Comparison of ENCODE assay signal across 14 mouse cellular contexts in the genomic region with DNA sequence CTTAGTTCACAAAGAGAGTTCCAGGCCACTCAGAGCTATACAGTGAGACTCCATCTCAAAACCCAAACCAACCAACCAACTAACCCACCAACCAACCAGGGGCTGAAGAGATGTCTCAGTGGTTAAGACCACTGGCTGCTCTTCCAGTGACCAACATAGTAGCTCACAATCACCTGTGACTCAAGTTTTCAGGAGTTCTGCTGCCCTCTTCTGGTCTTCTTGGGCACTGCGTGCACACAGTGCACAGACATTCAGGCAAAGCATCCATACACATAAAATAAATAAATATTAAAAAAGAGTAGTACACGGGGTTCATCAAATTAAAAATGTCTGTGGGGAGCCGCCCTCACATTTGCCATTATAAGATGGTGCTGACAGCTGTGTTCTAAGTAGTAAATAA. TPM values are rescaled to one million over a fixed set of nuclear protein-coding genes. Genes with fewer than 3 reads are reported as not detected.
DNase-seq lines count a peak whose midpoint lies in the region; ATAC-seq lines count a peak whose summit lies in the region.
"Had no signal": no experiment of that assay in that cellular context is flagged by ENCODE, and none has a peak within 500 bp of the region (broad histone marks: within the 10 kb centered on the region; RNA-seq: fewer than 3 reads in every experiment).

No protein-coding gene starts in this region.

- H3K9me3 ChIP-seq in heart, embryonic 12.5 days (replicated peaks): peaks cover 7% of the 10 kb centered on the region
- H3K9me3 ChIP-seq: embryonic facial prominence, embryonic 13.5 days; hindbrain, embryonic 10.5 days; neural tube, embryonic 15.5 days had no signal

- no peaks in the 10 kb centered on the region for H3K36me3 ChIP-seq in heart, embryonic 12.5 days
- H3K36me3 ChIP-seq: embryonic facial prominence, embryonic 13.5 days; hindbrain, embryonic 10.5 days; neural tube, embryonic 15.5 days had no signal

- no peaks in the 10 kb centered on the region for H3K4me1 ChIP-seq in heart, embryonic 12.5 days (replicated peaks)
- H3K4me1 ChIP-seq: embryonic facial prominence, embryonic 13.5 days; hindbrain, embryonic 10.5 days; neural tube, embryonic 15.5 days had no signal

- no peaks in the 10 kb centered on the region for H3K27me3 ChIP-seq in heart, embryonic 12.5 days (replicated peaks)
- H3K27me3 ChIP-seq: embryonic facial prominence, embryonic 13.5 days; neural tube, embryonic 15.5 days had no signal

- ATAC-seq in heart, embryonic 12.5 days (ENCODE audit: insufficient number of reproducible peaks, low FRiP score): no peak

- no peak overlapping the region for H3K4me2 ChIP-seq in heart, embryonic 12.5 days
- H3K4me2 ChIP-seq: embryonic facial prominence, embryonic 13.5 days; neural tube, embryonic 15.5 days had no signal

- H3K27ac ChIP-seq in heart, embryonic 12.5 days (ENCODE audit: poor library complexity, severe bottlenecking): no peak overlapping the region
- H3K27ac ChIP-seq: embryonic facial prominence, embryonic 13.5 days; hindbrain, embryonic 10.5 days; neural tube, embryonic 15.5 days had no signal

- 86% methylated on average over 3 of the region's 3 CpGs for WGBS in heart, embryonic 12.5 days

- H3K9ac ChIP-seq in heart, embryonic 12.5 days: no peak overlapping the region
- H3K9ac ChIP-seq: embryonic facial prominence, embryonic 13.5 days; neural tube, embryonic 15.5 days had no signal

- peak; percentile 16 for DNase-seq in heart, postnatal 4 days
- DNase-seq in retina, postnatal 1 day: peak; percentile 25
- DNase-seq in retina, embryonic 14.5 days (ENCODE audit: low spot score): no peak
- DNase-seq in ZHBTc4 (ENCODE audit: low read depth, low spot score): peak; percentile 40
- peak; percentile 56 for DNase-seq in thymus, postnatal 14 days
- DNase-seq in urinary bladder, adult 2 months (ENCODE audit: low spot score): no peak
- no peak for DNase-seq in yolk sac, embryonic 10.5 days (ENCODE audit: low spot score)
- DNase-seq: layer of hippocampus, postnatal 36 days had no signal

- no peak overlapping the region for H3K4me3 ChIP-seq in heart, embryonic 12.5 days
- H3K4me3 ChIP-seq: embryonic facial prominence, embryonic 13.5 days; hindbrain, embryonic 10.5 days; neural tube, embryonic 15.5 days had no signal

RNA-seq across cellular contexts. Expression of gene Gm11983, which starts 46.8 kb away (rescaled TPM):
- total RNA-seq in heart, postnatal 4 days (2021): not detected
- not detected in 2 replicates for polyA plus RNA-seq in heart, embryonic 12.5 days (2016; fragmentation: Nextera tagmentation; extraction: Ambion mirVana)
- polyA plus RNA-seq in urinary bladder, adult 2 months (2012; rRNA removed): not detected in 2 replicates
- total RNA-seq: gastrocnemius, adult 8-10 months; layer of hippocampus, postnatal 36 days had no signal
- polyA plus RNA-seq: embryonic facial prominence, embryonic 13.5 days; hindbrain, embryonic 10.5 days; neural tube, embryonic 15.5 days; stomach, embryonic 16.5 days had no signal

Comparison
In these comparisons a context has a peak if more than half of its experiments do, and no peak if none do; other contexts are left out.
1. DNase-seq: peak in heart, postnatal 4 days (single experiment), retina, postnatal 1 day (single experiment), ZHBTc4 (single experiment) and thymus, postnatal 14 days (single experiment); none in retina, embryonic 14.5 days (single experiment), urinary bladder, adult 2 months (single experiment) and yolk sac, embryonic 10.5 days (single experiment).